Comparison of ENCODE assay signal across 20 mouse cellular contexts in the genomic region with DNA sequence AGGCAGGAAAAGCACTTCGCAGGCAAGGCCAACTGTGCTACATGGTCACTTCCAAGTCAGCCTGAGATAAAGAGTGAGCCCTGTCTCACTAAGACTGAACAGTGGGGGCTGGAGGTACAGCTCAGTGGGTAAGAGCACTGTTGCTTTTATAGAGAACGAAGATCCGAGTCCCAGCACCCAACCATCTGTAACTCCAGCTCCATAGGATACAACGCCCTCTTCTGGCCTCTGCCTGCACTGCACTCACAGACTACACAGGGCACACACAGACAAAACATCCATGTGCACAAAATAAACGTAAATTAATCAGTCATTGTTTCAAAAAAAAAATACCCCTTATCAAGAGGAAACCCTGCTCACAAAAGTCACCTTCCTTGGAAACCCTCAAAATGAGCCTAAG. TPM values are rescaled to one million over a fixed set of nuclear protein-coding genes. Genes with fewer than 3 reads are reported as not detected.
A peak's percentile ranks its signal among the peaks of the same experiment; 100 is the strongest.
DNase-seq lines count a peak whose midpoint lies in the region; ATAC-seq and TF ChIP-seq lines count a peak whose summit lies in the region.
"Had no signal": no experiment of that assay in that cellular context is flagged by ENCODE, and none has a peak within 500 bp of the region (broad histone marks: within the 10 kb centered on the region; RNA-seq: fewer than 3 reads in every experiment).

No protein-coding gene starts in this region.

- intact Hi-C loops in heart, adult 2 months (cut with DNase I), result no loop called here

- no peak for TF ChIP-seq POLR2A in heart, adult 2 months (IDR thresholded peaks at IDR 0.05; ENCODE audit: insufficient read depth, low read depth, low read length)
- TF ChIP-seq POLR2A in liver, adult 2 months (IDR thresholded peaks at IDR 0.05; ENCODE audit: extremely low read depth, insufficient read depth, low read length), result no peak
- TF ChIP-seq POLR2A in MEL (IDR thresholded peaks at IDR 0.05; ENCODE audit: control insufficient read depth in 1 of 2, insufficient read depth in 1 of 2, low read depth in 1 of 2, low read length in 2 of 2, poor library complexity in 1 of 2), result no peak

- H3K79me2 ChIP-seq in heart, adult 2 months (replicated peaks; ENCODE audit: control insufficient read depth, insufficient read depth, low read length), result no peaks in the 10 kb centered on the region
- no peaks in the 10 kb centered on the region for H3K79me2 ChIP-seq in liver, adult 2 months (ENCODE audit: control insufficient read depth, insufficient read depth, low read length)
- H3K79me2 ChIP-seq in MEL (ENCODE audit: control insufficient read depth, insufficient read depth, low read length, poor library complexity), result no peaks in the 10 kb centered on the region

- H3K9me3 ChIP-seq in heart, embryonic 11.5 days (replicated peaks; ENCODE audit: control insufficient read depth, low read length), result no peaks in the 10 kb centered on the region
- no peaks in the 10 kb centered on the region for H3K9me3 ChIP-seq in MEL (replicated peaks; ENCODE audit: insufficient read depth, low read length)
- H3K9me3 ChIP-seq in liver, embryonic 16.5 days (replicated peaks; ENCODE audit: control insufficient read depth, low read length), result no peaks in the 10 kb centered on the region
- H3K9me3 ChIP-seq in hindbrain, embryonic 16.5 days (ENCODE audit: control insufficient read depth, low read length), result no peaks in the 10 kb centered on the region
- H3K9me3 ChIP-seq: limb, embryonic 15.5 days; midbrain, embryonic 15.5 days had no signal

- no peak for TF ChIP-seq EP300 in heart, adult 2 months (IDR thresholded peaks at IDR 0.05; ENCODE audit: insufficient read depth, low read depth, low read length)
- no peak for TF ChIP-seq EP300 in MEL (IDR thresholded peaks at IDR 0.05; ENCODE audit: low read depth in 1 of 2, low read length in 2 of 2)

- H3K4me1 ChIP-seq in heart, adult 2 months (ENCODE audit: control insufficient read depth, insufficient read depth, low read length), result no peaks in the 10 kb centered on the region
- no peaks in the 10 kb centered on the region for H3K4me1 ChIP-seq in heart, embryonic 11.5 days (ENCODE audit: control insufficient read depth, insufficient read depth, low read length)
- no peaks in the 10 kb centered on the region for H3K4me1 ChIP-seq in liver, adult 2 months (ENCODE audit: control insufficient read depth, insufficient read depth, low read length)
- H3K4me1 ChIP-seq in MEL (ENCODE audit: control insufficient read depth in 1 of 2, insufficient read depth in 2 of 2, low read length in 2 of 2), result no peaks in the 10 kb centered on the region
- H3K4me1 ChIP-seq in liver, embryonic 16.5 days (ENCODE audit: control insufficient read depth, low read depth, low read length), result peaks cover 52% of the 10 kb centered on the region
- no peaks in the 10 kb centered on the region for H3K4me1 ChIP-seq in hindbrain, embryonic 16.5 days (ENCODE audit: control insufficient read depth, insufficient read depth, low read depth, low read length)
- H3K4me1 ChIP-seq: limb, embryonic 15.5 days; midbrain, embryonic 15.5 days had no signal

- no peak overlapping the region for H3K4me2 ChIP-seq in heart, embryonic 11.5 days
- H3K4me2 ChIP-seq in liver, embryonic 16.5 days (ENCODE audit: low read depth, low read length), result no peak overlapping the region; the same call in 1 of the 2 replicates
- H3K4me2 ChIP-seq in hindbrain, embryonic 16.5 days (ENCODE audit: low read length), result no peak overlapping the region
- H3K4me2 ChIP-seq: limb, embryonic 15.5 days; midbrain, embryonic 15.5 days had no signal

- H3K4me3 ChIP-seq in heart, adult 2 months, result no peak overlapping the region
- no peak overlapping the region for H3K4me3 ChIP-seq in heart, embryonic 11.5 days (ENCODE audit: low read depth, low read length)
- no peak overlapping the region for H3K4me3 ChIP-seq in liver, adult 2 months (ENCODE audit: insufficient read depth, low read depth, low read length)
- H3K4me3 ChIP-seq in MEL (ENCODE audit: control insufficient read depth in 1 of 2, insufficient read depth in 1 of 2, low read depth in 2 of 2, low read length in 2 of 2), result no peak overlapping the region
- no peak overlapping the region for H3K4me3 ChIP-seq in liver, embryonic 16.5 days (ENCODE audit: low read depth, low read length)
- H3K4me3 ChIP-seq in hindbrain, embryonic 16.5 days (ENCODE audit: low read length), result no peak overlapping the region
- H3K4me3 ChIP-seq: limb, embryonic 15.5 days; midbrain, embryonic 15.5 days; myocyte had no signal

- ATAC-seq in heart, embryonic 11.5 days (replicated peaks; ENCODE audit: insufficient number of reproducible peaks, low FRiP score, low TSS enrichment), result no peak
- ATAC-seq in liver, embryonic 16.5 days (ENCODE audit: low read depth), result no peak
- no peak for ATAC-seq in hindbrain, embryonic 16.5 days
- ATAC-seq: activated CD4-positive, CD25-positive, alpha-beta regulatory T cell, adult 4 months; forebrain, embryonic 16.5 days; midbrain, embryonic 15.5 days had no signal

- peak; percentile 21; the same call in 1 of the 2 replicates for TF ChIP-seq CTCF in heart, adult 2 months (IDR thresholded peaks at IDR 0.05)
- peak; percentile 24; the same call in 1 of the 2 replicates for TF ChIP-seq CTCF in liver, adult 2 months (IDR thresholded peaks at IDR 0.05; ENCODE audit: low read depth, low read length)
- TF ChIP-seq CTCF in MEL (IDR thresholded peaks at IDR 0.05 in 2 of 3, conservative IDR thresholded peaks at IDR 0.05 in 1 of 3; ENCODE audit: control insufficient read depth in 1 of 3, insufficient read depth in 1 of 3, low read depth in 2 of 3, low read length in 3 of 3, poor library complexity in 1 of 3, severe bottlenecking in 1 of 3), result peak; percentile 8 to 45 (median 21); a peak in 5 of 6 replicates

- no peak for TF ChIP-seq RAD21 in MEL (IDR thresholded peaks at IDR 0.05; ENCODE audit: low read depth, low read length)

- 88% methylated on average over 5 of the region's 5 CpGs for WGBS in heart, adult 2 months
- WGBS in heart, embryonic 11.5 days (ENCODE audit: insufficient replicate concordance), result 89% methylated on average over 5 of the region's 5 CpGs
- WGBS in liver, adult 2 months, result 92% methylated on average over 5 of the region's 5 CpGs
- WGBS in liver, embryonic 16.5 days (ENCODE audit: insufficient replicate concordance), result 85% methylated on average over 5 of the region's 5 CpGs
- 94% methylated on average over 5 of the region's 5 CpGs for WGBS in hindbrain, embryonic 16.5 days

- no peaks in the 10 kb centered on the region for H3K36me3 ChIP-seq in heart, adult 2 months (ENCODE audit: control insufficient read depth, insufficient read depth, low read length)
- peaks cover 51% of the 10 kb centered on the region for H3K36me3 ChIP-seq in heart, embryonic 11.5 days (ENCODE audit: control insufficient read depth, insufficient read depth, low read length)
- peaks cover 65% of the 10 kb centered on the region for H3K36me3 ChIP-seq in liver, adult 2 months (ENCODE audit: control insufficient read depth, insufficient read depth, low read length)
- H3K36me3 ChIP-seq in MEL (ENCODE audit: control insufficient read depth in 1 of 2, insufficient read depth in 2 of 2, low read length in 2 of 2), result no peaks in the 10 kb centered on the region; a peak in 1 of 4 replicates
- peaks cover 54% of the 10 kb centered on the region for H3K36me3 ChIP-seq in liver, embryonic 16.5 days (ENCODE audit: control insufficient read depth, insufficient read depth)
- H3K36me3 ChIP-seq in hindbrain, embryonic 16.5 days (ENCODE audit: control insufficient read depth, insufficient read depth, low read length), result peaks cover 40% of the 10 kb centered on the region

- no peak overlapping the region for H3K27ac ChIP-seq in heart, adult 2 months
- H3K27ac ChIP-seq in heart, embryonic 11.5 days (ENCODE audit: low read depth, low read length), result no peak overlapping the region
- H3K27ac ChIP-seq in liver, adult 2 months (replicated peaks; ENCODE audit: insufficient read depth, low read depth, low read length), result no peak overlapping the region
- no peak overlapping the region for H3K27ac ChIP-seq in MEL (ENCODE audit: control insufficient read depth, low read depth, low read length)
- peak overlapping the region; percentile 51 for H3K27ac ChIP-seq in liver, embryonic 16.5 days (ENCODE audit: low read length)
- no peak overlapping the region for H3K27ac ChIP-seq in hindbrain, embryonic 16.5 days (ENCODE audit: low read depth, low read length)
- H3K27ac ChIP-seq: limb, embryonic 15.5 days; midbrain, embryonic 15.5 days had no signal

- DNase-seq in heart, adult 2 months, result no peak
- no peak for DNase-seq in liver, adult 2 months (ENCODE audit: extremely low read depth, low read depth, low spot score)
- no peak for DNase-seq in liver
- no peak for DNase-seq in MEL (ENCODE audit: low read depth, low spot score)
- no peak for DNase-seq in thymus, postnatal 4 days
- DNase-seq: adrenal gland, postnatal 10 days; cerebellum, adult 18-20 months; cerebellum, postnatal 25 days; embryo, embryonic 11 days; kidney, adult 9 months; layer of hippocampus, postnatal 36 days; right cerebral cortex, postnatal 14 days had no signal

- no peak overlapping the region for H3K9ac ChIP-seq in heart, adult 2 months (ENCODE audit: low read depth, low read length)
- no peak overlapping the region for H3K9ac ChIP-seq in heart, embryonic 11.5 days (ENCODE audit: low read depth, low read length)
- no peak overlapping the region for H3K9ac ChIP-seq in liver, adult 2 months (ENCODE audit: low read depth, low read length)
- no peak overlapping the region for H3K9ac ChIP-seq in MEL (ENCODE audit: control insufficient read depth, low read depth, low read length, poor library complexity, severe bottlenecking)
- no peak overlapping the region for H3K9ac ChIP-seq in liver, embryonic 16.5 days (ENCODE audit: low read depth, low read length)
- no peak overlapping the region for H3K9ac ChIP-seq in hindbrain, embryonic 16.5 days (ENCODE audit: low read depth, low read length)
- H3K9ac ChIP-seq: limb, embryonic 15.5 days; midbrain, embryonic 15.5 days had no signal

- H3K27me3 ChIP-seq in heart, adult 2 months (ENCODE audit: control insufficient read depth, insufficient read depth, low read length), result no peaks in the 10 kb centered on the region
- no peaks in the 10 kb centered on the region for H3K27me3 ChIP-seq in heart, embryonic 11.5 days (ENCODE audit: control insufficient read depth, insufficient read depth, low read length)
- H3K27me3 ChIP-seq in liver, adult 2 months (ENCODE audit: control insufficient read depth, insufficient read depth, low read length), result no peaks in the 10 kb centered on the region
- no peaks in the 10 kb centered on the region for H3K27me3 ChIP-seq in MEL (ENCODE audit: control insufficient read depth in 1 of 2, insufficient read depth in 2 of 2, low read length in 2 of 2)
- no peaks in the 10 kb centered on the region for H3K27me3 ChIP-seq in liver, embryonic 16.5 days (ENCODE audit: control insufficient read depth, insufficient read depth, low read depth, low read length)
- H3K27me3 ChIP-seq in hindbrain, embryonic 16.5 days (replicated peaks; ENCODE audit: control insufficient read depth, insufficient read depth, low read length), result no peaks in the 10 kb centered on the region
- H3K27me3 ChIP-seq: limb, embryonic 15.5 days; midbrain, embryonic 15.5 days had no signal

RNA-seq across cellular contexts. Expression of a gene that starts 28.4 kb away (rescaled TPM):
- total RNA-seq in heart, adult 2 months (2021), result 10 to 100 TPM; 43.0 to 50.5 TPM
- polyA plus RNA-seq in heart, adult 2 months (2012; rRNA removed), result 39.4 and 77.7 TPM in 2 replicates
- 129 and 133 TPM in 2 replicates for polyA plus RNA-seq in heart, embryonic 11.5 days (2014; fragmentation: Nextera tagmentation; extraction: Ambion mirVana)
- total RNA-seq in liver, adult 2 months (2014; rRNA removed), result 42.9 and 56.4 TPM in 2 replicates
- polyA plus RNA-seq in liver, adult 2 months (2012; rRNA removed), result 20.9 and 35.0 TPM in 2 replicates
- 79.5 and 83.7 TPM in 2 replicates for total RNA-seq in MEL (2012; rRNA removed)
- 10 to 100 TPM in 1 of 2 experiments, not detected in 1; 56.7 TPM for polyA plus RNA-seq in MEL (2012; ENCODE audit: insufficient read depth in 1 of 2, insufficient read length in 2 of 2, low read depth in 1 of 2, low replicate concordance in 2 of 2, missing spikeins in 1 of 2)
- 51.9 and 61.2 TPM in 2 replicates for polyA plus RNA-seq in liver, embryonic 16.5 days (2015; fragmentation: Nextera tagmentation; extraction: Ambion mirVana)
- polyA plus RNA-seq in hindbrain, embryonic 16.5 days (2015; fragmentation: Nextera tagmentation; extraction: Ambion mirVana), result 111 and 117 TPM in 2 replicates

RNA-seq across cellular contexts. Expression of a gene that starts 28.7 kb away (rescaled TPM):
- total RNA-seq in heart, adult 2 months (2021), result 10 to 100 TPM; 14.6 to 18.0 TPM
- polyA plus RNA-seq in heart, adult 2 months (2012; rRNA removed), result 9.7 and 12.2 TPM in 2 replicates
- polyA plus RNA-seq in heart, embryonic 11.5 days (2014; fragmentation: Nextera tagmentation; extraction: Ambion mirVana), result 39.9 and 48.3 TPM in 2 replicates
- total RNA-seq in liver, adult 2 months (2014; rRNA removed), result 48.5 and 54.2 TPM in 2 replicates
- 21.8 and 26.2 TPM in 2 replicates for polyA plus RNA-seq in liver, adult 2 months (2012; rRNA removed)
- total RNA-seq in MEL (2012; rRNA removed), result 18.0 and 18.3 TPM in 2 replicates
- polyA plus RNA-seq in MEL (2012; ENCODE audit: insufficient read depth in 1 of 2, insufficient read length in 2 of 2, low read depth in 1 of 2, low replicate concordance in 2 of 2, missing spikeins in 1 of 2), result 10 to 100 TPM in 1 of 2 experiments, not detected in 1; 27.1 TPM
- polyA plus RNA-seq in liver, embryonic 16.5 days (2015; fragmentation: Nextera tagmentation; extraction: Ambion mirVana), result 21.9 and 22.8 TPM in 2 replicates
- 33.4 and 35.5 TPM in 2 replicates for polyA plus RNA-seq in hindbrain, embryonic 16.5 days (2015; fragmentation: Nextera tagmentation; extraction: Ambion mirVana)

RNA-seq across cellular contexts. Expression of a gene that starts 36.3 kb away (rescaled TPM):
- 10 to 100 TPM; 17.8 to 18.2 TPM for total RNA-seq in heart, adult 2 months (2021)
- polyA plus RNA-seq in heart, adult 2 months (2012; rRNA removed), result 8.5 and 20.5 TPM in 2 replicates
- polyA plus RNA-seq in heart, embryonic 11.5 days (2014; fragmentation: Nextera tagmentation; extraction: Ambion mirVana), result 51.8 and 56.3 TPM in 2 replicates
- 23.0 and 26.2 TPM in 2 replicates for total RNA-seq in liver, adult 2 months (2014; rRNA removed)
- 5.6 TPM in 2 replicates for polyA plus RNA-seq in liver, adult 2 months (2012; rRNA removed)
- 65.0 and 70.2 TPM in 2 replicates for total RNA-seq in MEL (2012; rRNA removed)
- polyA plus RNA-seq in MEL (2012; ENCODE audit: insufficient read depth in 1 of 2, insufficient read length in 2 of 2, low read depth in 1 of 2, low replicate concordance in 2 of 2, missing spikeins in 1 of 2), result 10 to 100 TPM in 1 of 2 experiments, not detected in 1; 63.5 TPM
- 30.1 and 30.7 TPM in 2 replicates for polyA plus RNA-seq in liver, embryonic 16.5 days (2015; fragmentation: Nextera tagmentation; extraction: Ambion mirVana)
- 41.1 and 47.5 TPM in 2 replicates for polyA plus RNA-seq in hindbrain, embryonic 16.5 days (2015; fragmentation: Nextera tagmentation; extraction: Ambion mirVana)

RNA-seq across cellular contexts. Expression of a gene that starts 36.9 kb away (rescaled TPM):
- 10 to 100 TPM; 67.5 to 72.2 TPM for total RNA-seq in heart, adult 2 months (2021)
- polyA plus RNA-seq in heart, adult 2 months (2012; rRNA removed), result 31.3 and 42.6 TPM in 2 replicates
- 92.8 and 93.4 TPM in 2 replicates for polyA plus RNA-seq in heart, embryonic 11.5 days (2014; fragmentation: Nextera tagmentation; extraction: Ambion mirVana)
- 38.3 and 46.0 TPM in 2 replicates for total RNA-seq in liver, adult 2 months (2014; rRNA removed)
- 30.9 and 33.5 TPM in 2 replicates for polyA plus RNA-seq in liver, adult 2 months (2012; rRNA removed)
- total RNA-seq in MEL (2012; rRNA removed), result 61.7 and 70.4 TPM in 2 replicates
- polyA plus RNA-seq in MEL (2012; ENCODE audit: insufficient read depth in 1 of 2, insufficient read length in 2 of 2, low read depth in 1 of 2, low replicate concordance in 2 of 2, missing spikeins in 1 of 2), result 10 to 100 TPM in 1 of 2 experiments, not detected in 1; 93.6 TPM
- 83.7 and 84.5 TPM in 2 replicates for polyA plus RNA-seq in liver, embryonic 16.5 days (2015; fragmentation: Nextera tagmentation; extraction: Ambion mirVana)
- polyA plus RNA-seq in hindbrain, embryonic 16.5 days (2015; fragmentation: Nextera tagmentation; extraction: Ambion mirVana), result 38.0 and 41.5 TPM in 2 replicates
